Mouse (Mus musculus): ENCODE measurements around the gene Gnl3l.

DNA sequence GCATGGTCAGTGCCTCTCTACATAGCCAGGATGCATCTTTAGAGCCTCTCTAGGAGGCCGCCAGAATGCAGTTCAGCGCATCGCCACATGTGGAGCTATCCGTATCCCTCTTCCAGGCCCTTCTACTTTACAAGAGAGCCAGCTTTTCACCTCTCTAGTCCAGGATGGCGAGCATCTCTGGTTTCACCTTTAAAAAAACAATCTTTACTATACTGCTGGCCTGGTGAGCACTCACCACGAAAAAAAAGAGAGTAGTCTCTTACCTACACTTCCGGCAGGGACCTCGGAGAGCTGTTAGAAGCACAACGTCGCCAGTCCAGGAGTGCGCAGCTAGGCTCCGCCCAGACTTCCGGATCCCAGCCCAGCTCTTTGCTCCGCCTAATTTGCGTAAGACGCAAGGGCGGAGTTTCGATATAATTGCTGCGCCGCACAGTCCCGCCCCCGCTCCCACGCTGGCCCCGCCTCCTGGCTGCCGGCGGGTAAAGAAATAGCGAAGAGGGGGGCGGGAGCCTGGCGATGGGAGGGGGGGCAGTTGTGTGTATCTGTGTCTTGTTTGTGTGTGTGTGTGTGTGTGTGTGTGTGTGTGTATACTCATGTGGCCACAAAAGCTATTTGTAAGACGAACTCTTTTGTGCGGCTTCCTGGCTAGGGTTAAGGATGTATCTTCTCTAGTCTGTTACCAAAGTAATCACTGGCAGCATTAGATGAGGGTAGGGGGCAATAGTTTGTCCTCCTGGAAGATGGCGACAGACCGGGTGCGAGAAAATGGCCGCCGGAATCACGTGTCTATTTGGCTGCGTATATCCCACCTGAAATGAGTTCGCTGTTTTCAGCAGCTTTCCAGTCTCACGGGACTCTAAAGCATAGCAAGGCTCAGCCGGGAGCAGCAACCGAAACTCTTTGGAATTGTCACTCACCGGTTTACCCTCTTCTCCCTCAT lies at the start of gene Gnl3l:
- TF ChIP-seq CTCF (IDR thresholded peaks at IDR 0.05; ENCODE audit: low read depth) = peak; percentile 69
- TF ChIP-seq EP300 (optimal IDR thresholded peaks at IDR 0.05) = no peak
